Mouse (Mus musculus): Measurements from ENCODE around the gene Chad. TPM values are rescaled to one million over a fixed set of nuclear protein-coding genes. Genes with fewer than 3 reads are reported as not detected.

Gene Chad
- polyA plus RNA-seq (2015; fragmentation: Nextera tagmentation; extraction: Ambion mirVana), result 23.9 and 29.0 TPM in 2 replicates

DNA sequence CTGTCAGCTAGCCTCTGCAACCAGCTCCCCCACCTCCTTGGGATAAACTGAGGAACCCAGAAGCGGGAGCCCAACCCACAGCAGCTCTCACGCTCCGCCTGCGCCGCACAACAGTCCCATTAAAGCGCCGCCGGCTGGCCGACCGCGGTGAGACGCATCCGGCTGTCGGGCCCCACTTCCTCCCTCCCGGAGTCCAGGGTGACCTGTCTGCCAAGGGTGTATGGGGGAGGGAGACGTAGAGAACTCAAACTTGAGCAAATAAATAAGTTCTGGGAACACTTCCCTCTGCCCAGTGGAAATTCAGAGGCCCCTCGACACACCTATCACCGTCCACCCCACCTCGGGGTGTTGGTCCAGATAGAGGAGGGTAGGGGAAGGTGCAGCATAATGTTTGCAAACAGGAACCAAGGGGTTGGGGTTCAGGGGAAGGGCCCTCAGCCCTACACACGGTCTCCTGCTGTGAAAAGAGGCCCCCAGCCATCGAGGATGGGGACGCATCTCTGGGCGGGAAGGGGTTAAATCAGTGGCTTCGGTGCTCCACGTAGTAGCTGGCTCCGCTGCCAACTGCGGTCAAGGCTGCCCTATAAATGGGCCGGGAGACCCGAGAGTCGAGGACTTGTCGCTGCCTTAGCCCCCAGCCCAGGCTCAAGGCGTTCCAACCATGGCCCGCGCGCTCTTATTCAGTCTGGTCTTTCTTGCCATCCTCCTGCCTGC, at the start of gene Chad:
TSS of gene Chad (plus strand) at position 611 of the 714 bp plus-strand sequence.
- Histone ChIP-seq H3K4me2 (replicated peaks; ENCODE audit: low read depth, low read length) (peak within 1 kb of the TSS; percentile 55), H3K27me3 (replicated peaks; ENCODE audit: insufficient read depth, low read length) (no peaks in the 10 kb centered on the region), H3K4me3 (ENCODE audit: low read depth, low read length) (peak within 1 kb of the TSS; percentile 23), H3K9ac (replicated peaks; ENCODE audit: low read depth) (peak within 1 kb of the TSS; percentile 29; the same call in 1 of the 2 replicates), H3K27ac (ENCODE audit: low read length) (peak within 1 kb of the TSS; percentile 26; the same call in 1 of the 2 replicates), H3K36me3 (ENCODE audit: insufficient read depth, low read length) (no peaks in the 10 kb centered on the region), H3K4me1 (ENCODE audit: insufficient read depth, low read depth, low read length) (peaks cover 12% of the 10 kb centered on the region; the same call in 1 of the 2 replicates), H3K9me3 (ENCODE audit: low read length) (no peaks in the 10 kb centered on the region)
- TF ChIP-seq EP300 (IDR thresholded peaks at IDR 0.05) (no peak), CTCF (IDR thresholded peaks at IDR 0.05) (peak; percentile 56)
- 6% methylated on average over 35 of the region's 35 CpGs for WGBS
- DNase-seq (ENCODE audit: low spot score) (peak; percentile 85), ATAC-seq (peak; percentile 83)

DNA sequence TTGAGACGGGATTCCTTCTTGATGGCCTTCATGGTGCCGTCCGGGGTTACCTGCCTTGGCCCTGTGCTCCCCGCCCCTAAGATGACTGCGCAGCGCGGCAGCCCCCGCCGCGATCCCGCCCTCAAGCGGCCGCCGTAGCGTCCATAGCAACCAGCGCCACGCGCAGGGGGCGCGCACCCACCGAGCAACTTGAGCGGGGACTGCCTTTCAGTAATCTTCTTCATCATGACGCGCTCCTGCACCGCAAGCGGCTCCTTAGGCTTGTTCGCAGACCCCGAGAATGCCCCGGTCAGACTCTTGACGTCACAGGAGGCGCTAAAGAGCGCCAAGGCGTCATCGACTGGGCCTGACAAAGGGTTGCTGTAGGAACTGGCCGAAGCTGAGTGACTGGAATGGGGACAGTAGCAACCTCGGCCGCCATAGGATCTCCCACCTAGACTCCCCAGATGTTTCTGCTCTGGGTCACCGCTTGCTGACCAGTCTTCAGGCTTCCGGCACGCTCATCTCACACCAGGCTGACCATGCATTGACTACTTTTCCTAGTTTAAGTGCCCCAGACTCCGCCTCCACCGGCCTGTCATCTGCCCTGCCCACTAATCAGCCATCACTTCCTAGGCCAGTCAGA, 43.5 kb upstream of the Chad start, which contains the start of gene Mycbpap:
TSS of gene Mycbpap (minus strand) at position 524 of the 625 bp plus-strand sequence.
- Histone ChIP-seq H3K9ac (replicated peaks; ENCODE audit: low read depth) (peak within 1 kb of the TSS; percentile 43), H3K9me3 (ENCODE audit: low read length) (no peaks in the 10 kb centered on the region), H3K27ac (ENCODE audit: low read length) (no peak within 1 kb of the TSS), H3K36me3 (ENCODE audit: insufficient read depth, low read length) (no peaks in the 10 kb centered on the region), H3K4me3 (ENCODE audit: low read depth, low read length) (peak within 1 kb of the TSS; percentile 45), H3K27me3 (replicated peaks; ENCODE audit: insufficient read depth, low read length) (no peaks in the 10 kb centered on the region), H3K4me2 (replicated peaks; ENCODE audit: low read depth, low read length) (peak within 1 kb of the TSS; percentile 89), H3K4me1 (ENCODE audit: insufficient read depth, low read depth, low read length) (no peaks in the 10 kb centered on the region)
- ATAC-seq (peak; percentile 77), DNase-seq (ENCODE audit: low spot score) (peak; percentile 75)
- WGBS, result 2% methylated on average over 42 of the region's 42 CpGs
- TF ChIP-seq EP300 (IDR thresholded peaks at IDR 0.05) (no peak), CTCF (IDR thresholded peaks at IDR 0.05) (peak; percentile 39)

DNA sequence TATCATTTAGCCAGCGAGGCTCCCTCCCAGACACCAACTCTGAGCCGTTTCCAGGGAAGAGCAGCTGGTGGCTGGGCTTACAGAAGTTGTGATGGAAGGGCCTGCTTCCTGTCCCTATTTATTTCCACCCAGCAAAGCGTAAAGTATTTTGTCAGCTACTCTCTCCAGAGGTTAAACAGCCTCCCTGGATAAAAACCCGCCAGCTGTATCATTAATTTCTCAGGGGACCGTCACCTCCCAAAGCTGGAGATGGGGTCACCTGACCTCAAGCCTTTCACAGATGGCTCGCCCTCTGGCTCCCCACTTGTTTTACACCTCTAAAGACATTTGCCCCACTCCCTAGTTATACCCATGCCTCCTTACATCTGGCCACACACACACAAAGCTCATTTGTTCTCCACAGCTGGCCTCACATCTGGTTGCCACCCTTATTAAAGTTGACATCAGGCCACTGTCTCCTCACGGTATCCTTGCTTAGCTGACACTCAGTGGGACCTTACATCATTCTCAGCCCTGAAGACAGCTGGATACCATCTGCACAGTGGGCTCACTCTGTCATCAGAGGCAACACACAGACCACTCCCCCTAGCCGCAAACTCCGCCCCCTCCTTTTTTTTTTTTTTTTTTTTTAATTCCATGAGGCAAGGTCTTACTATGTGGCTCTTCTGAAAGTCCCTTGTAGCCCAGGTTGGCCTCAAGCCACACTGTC, 38.5 kb upstream of the Chad start:
- Histone ChIP-seq H3K4me3 (ENCODE audit: low read depth, low read length) (no peak overlapping the region), H3K9me3 (ENCODE audit: low read length) (no peaks in the 10 kb centered on the region), H3K27ac (ENCODE audit: low read length) (no peak overlapping the region), H3K27me3 (replicated peaks; ENCODE audit: insufficient read depth, low read length) (no peaks in the 10 kb centered on the region), H3K9ac (replicated peaks; ENCODE audit: low read depth) (no peak overlapping the region), H3K4me2 (replicated peaks; ENCODE audit: low read depth, low read length) (no peak overlapping the region), H3K4me1 (ENCODE audit: insufficient read depth, low read depth, low read length) (no peaks in the 10 kb centered on the region), H3K36me3 (ENCODE audit: insufficient read depth, low read length) (no peaks in the 10 kb centered on the region)
- TF ChIP-seq CTCF (IDR thresholded peaks at IDR 0.05), result no peak
- TF ChIP-seq EP300 (IDR thresholded peaks at IDR 0.05), result no peak
- 49% methylated on average over 9 of the region's 9 CpGs for WGBS
- ATAC-seq (peak; percentile 74), DNase-seq (ENCODE audit: low spot score) (peak; percentile 53)

DNA sequence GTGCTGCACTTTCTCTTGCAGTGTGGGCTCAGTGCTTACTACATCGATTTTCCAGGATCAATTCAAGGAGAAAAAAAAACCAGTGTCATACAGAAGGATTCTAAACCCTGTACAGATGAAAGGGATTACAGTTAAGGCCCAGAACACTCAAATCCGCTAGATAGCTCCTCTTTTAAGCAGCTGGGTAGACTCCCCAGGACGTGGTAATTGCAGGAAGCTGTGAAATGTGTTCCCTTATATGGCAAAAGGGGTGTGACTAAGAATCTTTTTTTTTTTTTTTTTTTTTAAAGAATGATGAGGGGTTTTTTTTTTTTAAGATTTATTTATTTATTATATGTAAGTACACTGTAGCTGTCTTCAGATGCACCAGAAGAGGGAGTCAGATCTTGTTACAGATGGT, 36.0 kb upstream of the Chad start:
- Histone ChIP-seq H3K4me3 (ENCODE audit: low read depth, low read length) (no peak overlapping the region), H3K9ac (replicated peaks; ENCODE audit: low read depth) (no peak overlapping the region), H3K27me3 (replicated peaks; ENCODE audit: insufficient read depth, low read length) (no peaks in the 10 kb centered on the region), H3K36me3 (ENCODE audit: insufficient read depth, low read length) (no peaks in the 10 kb centered on the region), H3K9me3 (ENCODE audit: low read length) (no peaks in the 10 kb centered on the region), H3K4me1 (ENCODE audit: insufficient read depth, low read depth, low read length) (no peaks in the 10 kb centered on the region), H3K27ac (ENCODE audit: low read length) (no peak overlapping the region), H3K4me2 (replicated peaks; ENCODE audit: low read depth, low read length) (no peak overlapping the region)
- WGBS, result 36% methylated on average over 3 of the region's 3 CpGs
- ATAC-seq, result no peak
- TF ChIP-seq EP300 (IDR thresholded peaks at IDR 0.05), result no peak
- no peak for TF ChIP-seq CTCF (IDR thresholded peaks at IDR 0.05)
- DNase-seq (ENCODE audit: low spot score), result peak; percentile 25

DNA sequence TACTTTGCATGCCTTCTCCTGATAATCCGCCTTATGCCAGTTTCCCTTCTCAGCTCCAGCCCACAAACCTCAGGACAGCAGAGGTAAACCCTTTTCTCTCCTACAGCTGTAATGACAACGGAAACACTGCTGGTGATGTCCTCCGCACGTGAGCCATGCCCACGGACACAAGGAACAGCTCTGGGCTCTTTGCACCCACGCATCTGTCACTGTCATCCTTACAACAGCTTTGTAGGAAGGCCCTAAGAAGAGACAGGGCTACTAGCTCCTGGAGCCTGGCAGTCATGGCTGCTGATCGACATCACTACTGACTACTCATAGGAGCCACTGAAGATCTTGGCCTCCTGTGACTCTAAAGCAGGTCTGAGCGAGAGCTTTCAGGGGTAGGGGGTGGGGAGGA, 31.7 kb upstream of the Chad start:
- Histone ChIP-seq H3K4me3 (ENCODE audit: low read depth, low read length) (no peak overlapping the region), H3K9ac (replicated peaks; ENCODE audit: low read depth) (no peak overlapping the region), H3K27me3 (replicated peaks; ENCODE audit: insufficient read depth, low read length) (no peaks in the 10 kb centered on the region), H3K4me2 (replicated peaks; ENCODE audit: low read depth, low read length) (no peak overlapping the region), H3K27ac (ENCODE audit: low read length) (no peak overlapping the region), H3K36me3 (ENCODE audit: insufficient read depth, low read length) (no peaks in the 10 kb centered on the region), H3K9me3 (ENCODE audit: low read length) (no peaks in the 10 kb centered on the region), H3K4me1 (ENCODE audit: insufficient read depth, low read depth, low read length) (no peaks in the 10 kb centered on the region)
- WGBS, result 77% methylated on average over 8 of the region's 8 CpGs
- no peak for ATAC-seq
- DNase-seq (ENCODE audit: low spot score), result no peak
- TF ChIP-seq CTCF (IDR thresholded peaks at IDR 0.05) (no peak), EP300 (IDR thresholded peaks at IDR 0.05) (no peak)

DNA sequence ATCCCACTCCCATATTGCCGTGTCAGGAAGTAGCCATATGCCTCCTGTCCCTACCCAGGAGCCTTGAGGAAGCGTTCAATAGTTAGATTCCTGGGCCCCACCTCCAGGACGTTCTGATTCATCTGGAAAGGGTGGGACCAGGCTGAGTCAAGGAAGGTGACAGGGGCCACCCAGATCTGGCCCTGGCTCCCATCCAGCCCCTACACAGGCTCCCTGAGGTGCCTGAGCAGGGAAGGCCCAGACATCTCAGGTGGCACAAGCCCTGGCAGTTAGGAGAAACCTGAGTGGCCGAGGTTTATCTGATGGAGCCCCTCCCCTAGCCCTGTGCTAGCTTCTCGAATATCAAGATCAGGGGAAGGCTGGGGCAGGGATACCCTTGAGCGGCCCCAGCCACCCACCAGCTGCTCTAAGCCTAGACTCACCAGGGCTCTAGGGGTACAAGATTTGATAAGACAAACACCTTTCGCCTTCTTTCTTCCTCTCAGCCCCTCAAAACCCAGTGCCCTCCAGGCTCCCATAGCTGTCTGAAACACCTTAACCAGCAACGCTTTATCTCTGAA, 26.0 kb upstream of the Chad start:
- Histone ChIP-seq H3K4me1 (ENCODE audit: insufficient read depth, low read depth, low read length) (peaks cover 2% of the 10 kb centered on the region; the same call in 1 of the 2 replicates), H3K27ac (ENCODE audit: low read length) (no peak overlapping the region), H3K4me3 (ENCODE audit: low read depth, low read length) (no peak overlapping the region), H3K9me3 (ENCODE audit: low read length) (no peaks in the 10 kb centered on the region), H3K27me3 (replicated peaks; ENCODE audit: insufficient read depth, low read length) (no peaks in the 10 kb centered on the region), H3K36me3 (ENCODE audit: insufficient read depth, low read length) (no peaks in the 10 kb centered on the region), H3K9ac (replicated peaks; ENCODE audit: low read depth) (no peak overlapping the region), H3K4me2 (replicated peaks; ENCODE audit: low read depth, low read length) (no peak overlapping the region)
- no peak for DNase-seq (ENCODE audit: low spot score)
- no peak for ATAC-seq
- WGBS, result 51% methylated on average over 8 of the region's 8 CpGs
- TF ChIP-seq CTCF (IDR thresholded peaks at IDR 0.05), result no peak
- no peak for TF ChIP-seq EP300 (IDR thresholded peaks at IDR 0.05)
